ENCODE assay signal across 16 mouse cellular contexts in the genomic region with DNA sequence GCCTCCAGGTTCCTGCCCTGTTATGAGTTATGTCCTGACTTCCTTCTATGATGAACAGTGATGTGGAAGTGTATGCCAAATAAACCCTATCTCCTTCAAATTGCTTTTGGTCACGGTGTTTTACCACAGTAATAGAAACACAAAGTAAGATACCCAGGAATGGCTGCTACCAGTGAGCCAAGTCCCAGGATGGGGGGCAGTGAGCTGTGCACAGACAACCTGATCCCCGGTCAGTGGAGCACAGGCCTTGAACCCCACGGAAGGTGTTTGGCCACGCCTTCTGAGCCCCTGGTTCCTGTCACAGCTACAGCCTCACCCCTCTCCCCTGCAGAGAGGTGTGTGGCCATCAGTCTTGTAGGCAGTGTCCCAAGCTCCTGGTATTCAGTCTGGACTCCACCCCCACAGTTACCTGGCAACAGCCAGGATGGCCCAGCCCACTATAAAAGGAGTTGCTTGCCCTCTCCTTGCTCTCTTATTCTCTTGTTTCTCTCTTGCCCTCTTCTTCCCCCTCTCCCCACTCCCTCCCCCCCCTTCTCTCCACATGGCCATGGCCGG. TPM values are rescaled to one million over a fixed set of nuclear protein-coding genes. Genes with fewer than 3 reads are reported as not detected.
DNase-seq lines count a peak whose midpoint lies in the region; ATAC-seq lines count a peak whose summit lies in the region.
"Had no signal": no experiment of that assay in that cellular context is flagged by ENCODE, and none has a peak within 500 bp of the region (broad histone marks: within the 10 kb centered on the region; RNA-seq: fewer than 3 reads in every experiment).

No protein-coding gene starts in this region.

- ATAC-seq in heart, embryonic 11.5 days (replicated peaks; ENCODE audit: insufficient number of reproducible peaks, low FRiP score, low TSS enrichment), result 0 out of 2 replicates have a peak, but pooled peaks have one; percentile 26
- no peak for ATAC-seq in midbrain, embryonic 12.5 days (ENCODE audit: low FRiP score, low read depth)
- no peak for ATAC-seq in midbrain, embryonic 16.5 days
- peak; percentile 65; the same call in 1 of the 2 replicates for ATAC-seq in neural tube, embryonic 13.5 days (ENCODE audit: low read depth)

- WGBS in heart, embryonic 11.5 days (ENCODE audit: insufficient replicate concordance), result 24% methylated on average over 5 of the region's 5 CpGs
- WGBS in midbrain, embryonic 12.5 days, result 43% methylated on average over 5 of the region's 5 CpGs
- WGBS in midbrain, embryonic 16.5 days, result 49% methylated on average over 4 of the region's 5 CpGs
- 36% methylated on average over 5 of the region's 5 CpGs for WGBS in neural tube, embryonic 13.5 days

- DNase-seq in heart, postnatal 10 days, result no peak
- DNase-seq in ZHBTc4 (ENCODE audit: low read depth, low spot score), result peak; percentile 81
- no peak for DNase-seq in ovary, postnatal 36 days (ENCODE audit: low spot score)
- DNase-seq in gastrocnemius, postnatal 10 days, result no peak
- DNase-seq: gastrocnemius, postnatal 36 days; kidney, adult 2 months; lung, postnatal 36 days; midbrain, embryonic 14.5 days had no signal

- H3K4me1 ChIP-seq in heart, embryonic 11.5 days (ENCODE audit: control insufficient read depth, insufficient read depth, low read length), result no peaks in the 10 kb centered on the region
- no peaks in the 10 kb centered on the region for H3K4me1 ChIP-seq in midbrain, embryonic 12.5 days
- no peaks in the 10 kb centered on the region for H3K4me1 ChIP-seq in midbrain, embryonic 16.5 days (ENCODE audit: control insufficient read depth, insufficient read depth, low read length)
- H3K4me1 ChIP-seq in neural tube, embryonic 13.5 days (replicated peaks), result peaks cover 11% of the 10 kb centered on the region
- H3K4me1 ChIP-seq: liver, embryonic 15.5 days had no signal

- no peaks in the 10 kb centered on the region for H3K9me3 ChIP-seq in heart, embryonic 11.5 days (replicated peaks; ENCODE audit: control insufficient read depth, low read length)
- H3K9me3 ChIP-seq in midbrain, embryonic 12.5 days, result no peaks in the 10 kb centered on the region
- no peaks in the 10 kb centered on the region for H3K9me3 ChIP-seq in midbrain, embryonic 16.5 days (replicated peaks; ENCODE audit: control insufficient read depth, low read length, poor library complexity, severe bottlenecking)
- no peaks in the 10 kb centered on the region for H3K9me3 ChIP-seq in neural tube, embryonic 13.5 days
- H3K9me3 ChIP-seq: limb, embryonic 13.5 days; liver, embryonic 15.5 days had no signal

- no peak overlapping the region for H3K4me3 ChIP-seq in heart, embryonic 11.5 days (ENCODE audit: low read depth, low read length)
- H3K4me3 ChIP-seq in midbrain, embryonic 12.5 days, result no peak overlapping the region
- no peak overlapping the region for H3K4me3 ChIP-seq in midbrain, embryonic 16.5 days (ENCODE audit: low read depth, low read length)
- no peak overlapping the region for H3K4me3 ChIP-seq in neural tube, embryonic 13.5 days
- H3K4me3 ChIP-seq: left cerebral cortex, adult 2 months; limb, embryonic 13.5 days; liver, embryonic 15.5 days had no signal

- no peak overlapping the region for H3K27ac ChIP-seq in heart, embryonic 11.5 days (ENCODE audit: low read depth, low read length)
- no peak overlapping the region for H3K27ac ChIP-seq in midbrain, embryonic 12.5 days (replicated peaks)
- no peak overlapping the region for H3K27ac ChIP-seq in midbrain, embryonic 16.5 days (ENCODE audit: low read length)
- H3K27ac ChIP-seq in neural tube, embryonic 13.5 days (replicated peaks), result no peak overlapping the region
- H3K27ac ChIP-seq: left cerebral cortex, adult 2 months; limb, embryonic 13.5 days; liver, embryonic 15.5 days had no signal

- intact Hi-C loops in heart, postnatal 10 days (cut with DNase I), result no loop called here

- H3K36me3 ChIP-seq in heart, embryonic 11.5 days (ENCODE audit: control insufficient read depth, insufficient read depth, low read length), result no peaks in the 10 kb centered on the region
- H3K36me3 ChIP-seq in midbrain, embryonic 12.5 days, result no peaks in the 10 kb centered on the region
- no peaks in the 10 kb centered on the region for H3K36me3 ChIP-seq in midbrain, embryonic 16.5 days (ENCODE audit: control insufficient read depth, insufficient read depth, low read length)
- H3K36me3 ChIP-seq in neural tube, embryonic 13.5 days, result no peaks in the 10 kb centered on the region
- H3K36me3 ChIP-seq: limb, embryonic 13.5 days; liver, embryonic 15.5 days had no signal

- peaks cover 13% of the 10 kb centered on the region for H3K27me3 ChIP-seq in heart, embryonic 11.5 days (ENCODE audit: control insufficient read depth, insufficient read depth, low read length)
- H3K27me3 ChIP-seq in midbrain, embryonic 12.5 days, result peaks cover 18% of the 10 kb centered on the region
- no peaks in the 10 kb centered on the region for H3K27me3 ChIP-seq in midbrain, embryonic 16.5 days (ENCODE audit: control insufficient read depth, insufficient read depth, low read depth, low read length)
- H3K27me3 ChIP-seq in neural tube, embryonic 13.5 days, result peaks cover 18% of the 10 kb centered on the region

- no peak overlapping the region for H3K4me2 ChIP-seq in heart, embryonic 11.5 days
- peak overlapping the region; percentile 35; the same call in 1 of the 2 replicates for H3K4me2 ChIP-seq in midbrain, embryonic 12.5 days (replicated peaks)
- no peak overlapping the region for H3K4me2 ChIP-seq in midbrain, embryonic 16.5 days (ENCODE audit: low read length)
- H3K4me2 ChIP-seq in neural tube, embryonic 13.5 days, result no peak overlapping the region
- H3K4me2 ChIP-seq: liver, embryonic 15.5 days had no signal

- no peak overlapping the region for H3K9ac ChIP-seq in heart, embryonic 11.5 days (ENCODE audit: low read depth, low read length)
- H3K9ac ChIP-seq in midbrain, embryonic 12.5 days (replicated peaks), result no peak overlapping the region
- no peak overlapping the region for H3K9ac ChIP-seq in midbrain, embryonic 16.5 days (ENCODE audit: low read depth, low read length)
- H3K9ac ChIP-seq in neural tube, embryonic 13.5 days, result no peak overlapping the region
- H3K9ac ChIP-seq: limb, embryonic 13.5 days; liver, embryonic 15.5 days had no signal

RNA-seq across cellular contexts. Expression of gene Kcnk12, which starts 27.7 kb away (rescaled TPM):
- 0.23 and 0.51 TPM in 2 replicates for polyA plus RNA-seq in heart, embryonic 11.5 days (2014; fragmentation: Nextera tagmentation; extraction: Ambion mirVana)
- under 1 TPM in 1 of 2 experiments, not detected in 1; 0.12 TPM for total RNA-seq in heart, postnatal 10 days (2021)
- polyA plus RNA-seq in midbrain, embryonic 12.5 days (2016; fragmentation: Nextera tagmentation; extraction: Ambion mirVana), result 0.26 and 0.32 TPM in 2 replicates
- 0.63 and 0.65 TPM in 2 replicates for polyA plus RNA-seq in midbrain, embryonic 16.5 days (2015; fragmentation: Nextera tagmentation; extraction: Ambion mirVana)
- polyA plus RNA-seq in neural tube, embryonic 13.5 days (2015; fragmentation: Nextera tagmentation; extraction: Ambion mirVana), result 0.25 and 0.34 TPM in 2 replicates
- total RNA-seq in gastrocnemius, postnatal 10 days (2021), result not detected
- total RNA-seq: gastrocnemius, postnatal 36 days had no signal
- polyA plus RNA-seq: heart, embryonic 16.5 days; kidney, adult 2 months; limb, embryonic 13.5 days had no signal

Comparison
In these comparisons a context has a peak if more than half of its experiments do, and no peak if none do; other contexts are left out.
1. ATAC-seq: peak in heart, embryonic 11.5 days (single experiment) and neural tube, embryonic 13.5 days (single experiment); none in midbrain, embryonic 12.5 days (single experiment) and midbrain, embryonic 16.5 days (single experiment).